Mouse (Mus musculus): ENCODE results near the gene Prr5.

DNA sequence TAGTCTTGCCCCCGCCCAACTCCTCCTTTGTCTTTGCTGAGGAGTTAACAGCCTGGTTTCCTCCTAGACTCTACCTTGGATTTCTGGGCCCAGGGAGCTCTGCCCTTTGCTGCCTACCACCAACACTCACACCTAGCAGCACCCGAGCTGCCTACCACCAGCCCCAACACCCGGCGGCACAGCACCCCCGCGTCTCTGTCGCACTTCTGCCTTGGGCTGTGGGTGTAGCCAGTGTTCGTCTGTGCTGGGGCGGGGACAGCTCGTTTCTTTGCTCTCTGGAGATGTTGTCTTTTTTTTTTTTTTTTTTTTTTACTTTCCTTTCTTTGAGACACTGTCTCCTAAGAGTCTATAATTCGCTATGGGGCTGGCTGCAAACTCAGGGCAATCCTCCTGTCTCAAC is 8.5 kb downstream of the Prr5 start:
- TF ChIP-seq GATA1 (IDR thresholded peaks at IDR 0.05; ENCODE audit: borderline replicate concordance, low read length) (no peak), FLI1 (IDR thresholded peaks at IDR 0.05; ENCODE audit: low read length) (no peak)
